Mouse (Mus musculus) left cerebral cortex, postnatal 36 days (tissue): ENCODE measurements around the gene Pip4p1. TPM values are rescaled to one million over a fixed set of nuclear protein-coding genes. Genes with fewer than 3 reads are reported as not detected.
"Not testable (repeated sequence)": the region's sequence is repeated elsewhere in the genome, so short reads cannot be mapped to it uniquely, and the experiment has no call there.

Experiments
- DNase-seq, 2 experiments: peaks; one replicate each; pipeline ENCODE4 v3.0.0; 2021 to 2022; ENCODE audit warnings: low spot score in 2 of 2, mixed read lengths in 1 of 2
- intact Hi-C: fragments of 180-260 bp; cut with DNase I; formaldehyde crosslinking; loops from one replicate; pipeline ENCODE4 v1.15.1; 2025
- total RNA-seq, 2 experiments: library from RNA; stranded (reverse); gene quantifications; 2 replicates each; pipeline ENCODE4 v1.2.3; 2021

Gene Pip4p1
- total RNA-seq, result 100 to 1,000 TPM in 1 of 2 experiments, 10 to 100 TPM in 1; 89.8 to 103 TPM

GRCm38 (mm10) chr14:50930754-50931492 is at the start of gene Pip4p1, which contains the start of gene Pnp:
TSS of gene Pip4p1 (minus strand) at chr14:50930856.
TSS of gene Pnp (plus strand) at chr14:50931082.
- peak; percentile 98 to 99 for DNase-seq
- intact Hi-C loops, result loop anchor here (2.0 to 5.0 kb wide), 2 partner anchors 124 to 132 kb away; partner anchors contain the start of genes Ccnb1ip1 and Parp2

- DNase-seq, result no peak
- intact Hi-C loops, result loop anchor here (5.0 kb wide), 1 partner anchor 83 kb away; no protein-coding TSS in a partner anchor
These were observed 49.0 kb upstream of the Pip4p1 start for GRCm38 (mm10) chr14:50979631-50980030.

- not testable (repeated sequence) for DNase-seq
- intact Hi-C loops, result loop anchor here (5.0 kb wide), 1 partner anchor 84 kb away; no protein-coding TSS in a partner anchor
These were observed 47.8 kb upstream of the Pip4p1 start for GRCm38 (mm10) chr14:50978451-50978850.

GRCm38 (mm10) chr14:50976674-50977073 is 46.0 kb upstream of the Pip4p1 start:
- no peak for DNase-seq
- intact Hi-C loops, result loop anchor here (5.0 kb wide), 1 partner anchor 86 kb away; no protein-coding TSS in a partner anchor

- DNase-seq, result no peak
- intact Hi-C loops, result loop anchor here (5.0 kb wide), 1 partner anchor 87 kb away; no protein-coding TSS in a partner anchor
These were observed 44.3 kb upstream of the Pip4p1 start for GRCm38 (mm10) chr14:50975001-50975400.

- intact Hi-C loops, result no loop called here
- no peak for DNase-seq
These were observed 43.0 kb upstream of the Pip4p1 start for GRCm38 (mm10) chr14:50973700-50974099.

- intact Hi-C loops, DNase-seq: not testable (repeated sequence)
These were observed 42.4 kb upstream of the Pip4p1 start for GRCm38 (mm10) chr14:50973054-50973453.

- intact Hi-C loops, result no loop called here
- no peak for DNase-seq
These were observed 40.2 kb upstream of the Pip4p1 start for GRCm38 (mm10) chr14:50970822-50971221.

GRCm38 (mm10) chr14:50969558-50970544 is 39.2 kb upstream of the Pip4p1 start:
- intact Hi-C loops, result no loop called here
- DNase-seq, result peak; percentile 28 to 40

GRCm38 (mm10) chr14:50969041-50969440 is 38.4 kb upstream of the Pip4p1 start:
- DNase-seq, result no peak
- intact Hi-C loops, result no loop called here

- no peak for DNase-seq
- intact Hi-C loops, result no loop called here
These were observed 37.7 kb upstream of the Pip4p1 start for GRCm38 (mm10) chr14:50968216-50968980.

- DNase-seq, intact Hi-C loops: not testable (repeated sequence)
These were observed 27.8 kb upstream of the Pip4p1 start for GRCm38 (mm10) chr14:50958289-50958995.

- DNase-seq, intact Hi-C loops: not testable (repeated sequence)
These were observed 26.5 kb upstream of the Pip4p1 start for GRCm38 (mm10) chr14:50957146-50957545.

- intact Hi-C loops, DNase-seq: not testable (repeated sequence)
These were observed 26.1 kb upstream of the Pip4p1 start for GRCm38 (mm10) chr14:50956724-50957123.

- peak; percentile 18 to 19 for DNase-seq
- intact Hi-C loops, result not testable (repeated sequence)
These were observed 25.4 kb upstream of the Pip4p1 start, which contains the start of gene Pnp2 for GRCm38 (mm10) chr14:50955942-50956508. TSS of gene Pnp2 (plus strand) at chr14:50955992.

- no peak for DNase-seq
- intact Hi-C loops, result no loop called here
These were observed 24.8 kb upstream of the Pip4p1 start for GRCm38 (mm10) chr14:50955487-50955886.

- intact Hi-C loops, result not testable (repeated sequence)
These were observed 14.9 kb upstream of the Pip4p1 start for GRCm38 (mm10) chr14:50945526-50945925.

GRCm38 (mm10) chr14:50945081-50945480 is 14.4 kb upstream of the Pip4p1 start:
- intact Hi-C loops, DNase-seq: not testable (repeated sequence)

More at GRCm38 (mm10) chr14:50945526-50945925, 14.9 kb upstream of the Pip4p1 start:
- not testable (repeated sequence) for DNase-seq
